Comparison of ENCODE assay signal across 9 mouse cellular contexts in the genomic region with DNA sequence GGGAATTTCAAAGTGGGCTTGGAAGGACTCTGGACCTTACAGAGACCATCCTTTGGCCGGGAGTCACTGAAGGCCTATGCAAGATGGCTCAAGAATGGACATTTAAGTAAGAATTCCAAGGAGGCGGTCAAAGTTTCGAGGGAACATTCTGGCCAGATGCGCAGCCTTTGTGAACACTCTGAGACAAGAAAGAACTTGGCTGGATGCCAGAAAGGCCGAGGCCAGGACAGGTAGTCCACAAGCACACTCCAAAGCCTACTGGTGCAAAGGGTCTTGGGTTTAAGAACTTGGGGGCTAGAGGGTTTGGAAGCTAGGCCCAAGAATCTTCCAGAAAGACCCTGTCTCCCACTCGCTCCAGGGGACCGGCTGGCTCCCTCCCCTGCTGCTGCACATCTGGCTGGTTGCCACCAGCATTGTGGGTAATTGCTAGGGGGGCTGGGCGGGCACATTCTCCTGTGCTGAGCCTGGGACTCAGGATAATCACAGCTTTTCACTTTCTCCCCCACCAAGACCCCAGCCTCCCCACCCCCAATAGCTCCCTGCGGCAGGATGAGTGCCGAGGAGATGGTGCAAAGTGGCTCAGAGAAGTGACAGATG. TPM values are rescaled to one million over a fixed set of nuclear protein-coding genes. Genes with fewer than 3 reads are reported as not detected.
DNase-seq lines count a peak whose midpoint lies in the region; ATAC-seq lines count a peak whose summit lies in the region.
"Had no signal": no experiment of that assay in that cellular context is flagged by ENCODE, and none has a peak within 500 bp of the region (broad histone marks: within the 10 kb centered on the region; RNA-seq: fewer than 3 reads in every experiment).

No protein-coding gene starts in this region.

- H3K27me3 ChIP-seq in intestine, embryonic 14.5 days (replicated peaks; ENCODE audit: control insufficient read depth, insufficient read depth, low read length) = no peaks in the 10 kb centered on the region
- no peaks in the 10 kb centered on the region for H3K27me3 ChIP-seq in intestine, embryonic 15.5 days (replicated peaks)
- no peaks in the 10 kb centered on the region for H3K27me3 ChIP-seq in forebrain, embryonic 16.5 days (replicated peaks; ENCODE audit: control insufficient read depth, insufficient read depth, low read length)
- no peaks in the 10 kb centered on the region for H3K27me3 ChIP-seq in limb, embryonic 10.5 days (ENCODE audit: low read depth, poor library complexity, severe bottlenecking)
- H3K27me3 ChIP-seq: heart, embryonic 15.5 days had no signal

- peak; percentile 58 for DNase-seq in intestine, embryonic 14.5 days (ENCODE audit: low spot score)
- DNase-seq in retina, postnatal 1 day = peak; percentile 43
- no peak for DNase-seq in retina, embryonic 14.5 days (ENCODE audit: low spot score)
- peak; percentile 34 for DNase-seq in limb, embryonic 10.5 days (ENCODE audit: low spot score)
- DNase-seq in adrenal gland, postnatal 4 days (ENCODE audit: low spot score in 2 of 2) = no peak
- no peak for DNase-seq in urinary bladder, postnatal 4 days (ENCODE audit: low spot score in 2 of 2)

- no peak for ATAC-seq in intestine, embryonic 14.5 days (replicated peaks; ENCODE audit: low FRiP score, low TSS enrichment, low read depth)
- ATAC-seq in intestine, embryonic 15.5 days = no peak
- peak; percentile 89 for ATAC-seq in forebrain, embryonic 16.5 days

- no peak overlapping the region for H3K9ac ChIP-seq in intestine, embryonic 14.5 days (ENCODE audit: low read length)
- H3K9ac ChIP-seq in intestine, embryonic 15.5 days = no peak overlapping the region
- H3K9ac ChIP-seq in forebrain, embryonic 16.5 days (replicated peaks; ENCODE audit: low read depth, low read length) = no peak overlapping the region; the same call in 1 of the 2 replicates
- H3K9ac ChIP-seq: heart, embryonic 15.5 days had no signal

- no peaks in the 10 kb centered on the region for H3K9me3 ChIP-seq in intestine, embryonic 14.5 days (ENCODE audit: control insufficient read depth, low read length)
- H3K9me3 ChIP-seq in intestine, embryonic 15.5 days = no peaks in the 10 kb centered on the region
- no peaks in the 10 kb centered on the region for H3K9me3 ChIP-seq in forebrain, embryonic 16.5 days (ENCODE audit: control insufficient read depth, low read length)
- H3K9me3 ChIP-seq in limb, embryonic 10.5 days (replicated peaks) = no peaks in the 10 kb centered on the region
- H3K9me3 ChIP-seq: heart, embryonic 15.5 days had no signal

- H3K36me3 ChIP-seq in intestine, embryonic 14.5 days (ENCODE audit: control insufficient read depth, insufficient read depth, low read length) = no peaks in the 10 kb centered on the region
- H3K36me3 ChIP-seq in intestine, embryonic 15.5 days = no peaks in the 10 kb centered on the region
- H3K36me3 ChIP-seq in forebrain, embryonic 16.5 days (ENCODE audit: control insufficient read depth, insufficient read depth) = no peaks in the 10 kb centered on the region
- H3K36me3 ChIP-seq in limb, embryonic 10.5 days = no peaks in the 10 kb centered on the region
- H3K36me3 ChIP-seq: heart, embryonic 15.5 days had no signal

- no peak overlapping the region for H3K4me3 ChIP-seq in intestine, embryonic 14.5 days (ENCODE audit: low read depth, low read length)
- H3K4me3 ChIP-seq in intestine, embryonic 15.5 days (replicated peaks) = no peak overlapping the region
- no peak overlapping the region for H3K4me3 ChIP-seq in forebrain, embryonic 16.5 days (replicated peaks; ENCODE audit: low read length)
- H3K4me3 ChIP-seq in limb, embryonic 10.5 days = no peak overlapping the region
- H3K4me3 ChIP-seq: heart, embryonic 15.5 days had no signal

- no peak overlapping the region for H3K4me2 ChIP-seq in intestine, embryonic 14.5 days (ENCODE audit: low read length)
- no peak overlapping the region for H3K4me2 ChIP-seq in intestine, embryonic 15.5 days (replicated peaks)
- peak overlapping the region; percentile 7 for H3K4me2 ChIP-seq in forebrain, embryonic 16.5 days (ENCODE audit: low read length)
- H3K4me2 ChIP-seq: heart, embryonic 15.5 days had no signal

- no peak overlapping the region for H3K27ac ChIP-seq in intestine, embryonic 14.5 days (ENCODE audit: low read depth)
- no peak overlapping the region for H3K27ac ChIP-seq in intestine, embryonic 15.5 days
- H3K27ac ChIP-seq in forebrain, embryonic 16.5 days (ENCODE audit: low read length) = peak overlapping the region; percentile 62
- H3K27ac ChIP-seq in limb, embryonic 10.5 days = peak overlapping the region; percentile 64
- H3K27ac ChIP-seq: heart, embryonic 15.5 days had no signal

- H3K4me1 ChIP-seq in intestine, embryonic 14.5 days (replicated peaks; ENCODE audit: control insufficient read depth, insufficient read depth, low read length) = peaks cover 5% of the 10 kb centered on the region; the same call in 1 of the 2 replicates
- no peaks in the 10 kb centered on the region; the same call in 1 of the 2 replicates for H3K4me1 ChIP-seq in intestine, embryonic 15.5 days (replicated peaks)
- H3K4me1 ChIP-seq in forebrain, embryonic 16.5 days (replicated peaks; ENCODE audit: control insufficient read depth, insufficient read depth, low read length) = peaks cover 14% of the 10 kb centered on the region
- H3K4me1 ChIP-seq in limb, embryonic 10.5 days = peaks cover 18% of the 10 kb centered on the region
- H3K4me1 ChIP-seq: heart, embryonic 15.5 days had no signal

- WGBS in intestine, embryonic 14.5 days = 57% methylated on average over 10 of the region's 10 CpGs
- WGBS in intestine, embryonic 15.5 days = 62% methylated on average over 10 of the region's 10 CpGs
- 18% methylated on average over 10 of the region's 10 CpGs for WGBS in forebrain, embryonic 16.5 days
- 71% methylated on average over 10 of the region's 10 CpGs for WGBS in limb, embryonic 10.5 days

RNA-seq across cellular contexts. Expression of a gene that starts 45.1 kb away (rescaled TPM):
- polyA plus RNA-seq in intestine, embryonic 14.5 days (2014; fragmentation: Nextera tagmentation; extraction: Ambion mirVana) = 9.9 and 10.3 TPM in 2 replicates
- 5.8 and 5.9 TPM in 2 replicates for polyA plus RNA-seq in intestine, embryonic 15.5 days (2015; fragmentation: Nextera tagmentation; extraction: Ambion mirVana)
- polyA plus RNA-seq in forebrain, embryonic 16.5 days (2015; fragmentation: Nextera tagmentation; extraction: Ambion mirVana) = 16.1 and 22.6 TPM in 2 replicates
- polyA plus RNA-seq in limb, embryonic 10.5 days (2016; fragmentation: Nextera tagmentation; extraction: Ambion mirVana) = 2.3 and 2.5 TPM in 2 replicates
- total RNA-seq in adrenal gland, postnatal 4 days (2021) = 10 to 100 TPM; 16.6 to 19.7 TPM

Comparison
In these comparisons a context has a peak if more than half of its experiments do, and no peak if none do; other contexts are left out.
1. DNase-seq: peak in intestine, embryonic 14.5 days (single experiment), retina, postnatal 1 day (single experiment) and limb, embryonic 10.5 days (single experiment); none in retina, embryonic 14.5 days (single experiment), adrenal gland, postnatal 4 days (0 of 2) and urinary bladder, postnatal 4 days (0 of 2).
2. H3K27ac ChIP-seq: peak in forebrain, embryonic 16.5 days (single experiment) and limb, embryonic 10.5 days (single experiment); none in intestine, embryonic 14.5 days (single experiment) and intestine, embryonic 15.5 days (single experiment).